14 mouse cellular contexts compared by ENCODE assay signal in the genomic region with DNA sequence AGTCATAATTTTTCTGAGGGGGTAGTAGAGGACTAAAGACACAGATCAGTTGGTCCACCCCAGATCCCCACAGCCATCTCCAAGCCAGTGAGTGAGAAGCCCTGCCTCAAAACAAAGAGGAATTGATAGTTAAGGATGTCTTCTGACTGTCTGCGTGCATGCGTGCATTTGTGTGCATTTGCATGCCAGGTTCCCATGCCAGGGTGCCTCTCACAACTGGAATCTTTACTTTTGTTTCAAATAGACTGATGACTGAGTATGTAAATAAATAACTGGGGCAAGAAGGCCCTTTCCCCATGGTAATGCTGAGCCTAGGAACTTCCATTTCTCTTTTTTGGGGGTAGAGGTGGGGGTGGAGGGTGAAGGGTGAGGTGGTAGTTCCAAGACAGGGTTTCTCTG. TPM values are rescaled to one million over a fixed set of nuclear protein-coding genes. Genes with fewer than 3 reads are reported as not detected.
DNase-seq lines count a peak whose midpoint lies in the region; ATAC-seq lines count a peak whose summit lies in the region.
"Had no signal": no experiment of that assay in that cellular context is flagged by ENCODE, and none has a peak within 500 bp of the region (broad histone marks: within the 10 kb centered on the region; RNA-seq: fewer than 3 reads in every experiment).

No protein-coding gene starts in this region.

- H3K9ac ChIP-seq in kidney, embryonic 15.5 days, result no peak overlapping the region
- H3K9ac ChIP-seq in neural tube, embryonic 13.5 days, result no peak overlapping the region
- H3K9ac ChIP-seq in embryonic facial prominence, embryonic 14.5 days (ENCODE audit: low read depth, low read length), result no peak overlapping the region
- H3K9ac ChIP-seq in stomach, embryonic 16.5 days (ENCODE audit: low read length), result peak overlapping the region; percentile 31; the same call in 1 of the 2 replicates
- no peak overlapping the region; the same call in 1 of the 2 replicates for H3K9ac ChIP-seq in forebrain, embryonic 12.5 days
- H3K9ac ChIP-seq: heart, embryonic 12.5 days; neural tube, embryonic 12.5 days had no signal

- DNase-seq in kidney, adult 11 months, result no peak
- no peak for DNase-seq in neural tube, embryonic 10.5 days (ENCODE audit: extremely low spot score, low spot score)
- DNase-seq in embryonic facial prominence, embryonic 14.5 days (ENCODE audit: low spot score), result no peak
- DNase-seq: cerebellum, adult 9-11 months; gastrocnemius, postnatal 36 days; kidney, adult 2 months; layer of hippocampus, postnatal 36 days; left cerebral cortex, postnatal 4 days had no signal

- no peaks in the 10 kb centered on the region for H3K9me3 ChIP-seq in kidney, embryonic 15.5 days (replicated peaks)
- H3K9me3 ChIP-seq in neural tube, embryonic 13.5 days, result no peaks in the 10 kb centered on the region
- H3K9me3 ChIP-seq in embryonic facial prominence, embryonic 14.5 days (ENCODE audit: control insufficient read depth, low read length), result no peaks in the 10 kb centered on the region
- H3K9me3 ChIP-seq in stomach, embryonic 16.5 days (replicated peaks; ENCODE audit: control insufficient read depth, low read length), result no peaks in the 10 kb centered on the region
- H3K9me3 ChIP-seq in forebrain, embryonic 12.5 days, result no peaks in the 10 kb centered on the region
- H3K9me3 ChIP-seq: heart, embryonic 12.5 days; neural tube, embryonic 12.5 days had no signal

- no peak overlapping the region for H3K4me2 ChIP-seq in kidney, embryonic 15.5 days
- no peak overlapping the region for H3K4me2 ChIP-seq in neural tube, embryonic 13.5 days
- no peak overlapping the region for H3K4me2 ChIP-seq in embryonic facial prominence, embryonic 14.5 days (ENCODE audit: low read depth, low read length)
- no peak overlapping the region for H3K4me2 ChIP-seq in stomach, embryonic 16.5 days (ENCODE audit: low read depth, low read length)
- no peak overlapping the region for H3K4me2 ChIP-seq in forebrain, embryonic 12.5 days
- H3K4me2 ChIP-seq: heart, embryonic 12.5 days; neural tube, embryonic 12.5 days had no signal

- no peak overlapping the region for H3K4me3 ChIP-seq in kidney, embryonic 15.5 days (replicated peaks)
- H3K4me3 ChIP-seq in neural tube, embryonic 13.5 days, result no peak overlapping the region
- H3K4me3 ChIP-seq in embryonic facial prominence, embryonic 14.5 days (ENCODE audit: low read depth, low read length), result no peak overlapping the region
- H3K4me3 ChIP-seq in stomach, embryonic 16.5 days (replicated peaks; ENCODE audit: low read length), result no peak overlapping the region
- no peak overlapping the region for H3K4me3 ChIP-seq in forebrain, embryonic 12.5 days (replicated peaks)
- H3K4me3 ChIP-seq: heart, embryonic 12.5 days; neural tube, embryonic 12.5 days had no signal

- H3K36me3 ChIP-seq in kidney, embryonic 15.5 days, result peaks cover 24% of the 10 kb centered on the region
- no peaks in the 10 kb centered on the region for H3K36me3 ChIP-seq in neural tube, embryonic 13.5 days
- H3K36me3 ChIP-seq in embryonic facial prominence, embryonic 14.5 days (ENCODE audit: control insufficient read depth, insufficient read depth, low read length), result peaks cover 10% of the 10 kb centered on the region; the same call in 1 of the 2 replicates
- H3K36me3 ChIP-seq in stomach, embryonic 16.5 days (ENCODE audit: control insufficient read depth, insufficient read depth, low read length), result 0 out of 2 replicates have a peak, but pooled peaks cover 6% of the 10 kb centered on the region
- peaks cover 14% of the 10 kb centered on the region for H3K36me3 ChIP-seq in forebrain, embryonic 12.5 days (replicated peaks)

- WGBS in kidney, embryonic 15.5 days, result 87% methylated on average over 2 of the region's 2 CpGs
- WGBS in neural tube, embryonic 13.5 days, result 86% methylated on average over 2 of the region's 2 CpGs
- 77% methylated on average over 2 of the region's 2 CpGs for WGBS in embryonic facial prominence, embryonic 14.5 days
- WGBS in stomach, embryonic 16.5 days, result 90% methylated on average over 2 of the region's 2 CpGs
- 90% methylated on average over 2 of the region's 2 CpGs for WGBS in forebrain, embryonic 12.5 days

- H3K27ac ChIP-seq in kidney, embryonic 15.5 days, result peak overlapping the region; percentile 59
- peak overlapping the region; percentile 67 for H3K27ac ChIP-seq in neural tube, embryonic 13.5 days (replicated peaks)
- peak overlapping the region; percentile 44; the same call in 1 of the 2 replicates for H3K27ac ChIP-seq in embryonic facial prominence, embryonic 14.5 days (replicated peaks; ENCODE audit: low read depth, low read length)
- H3K27ac ChIP-seq in stomach, embryonic 16.5 days (ENCODE audit: low read length), result peak overlapping the region; percentile 63; the same call in 1 of the 2 replicates
- H3K27ac ChIP-seq in forebrain, embryonic 12.5 days, result no peak overlapping the region
- H3K27ac ChIP-seq: neural tube, embryonic 12.5 days had no signal

- H3K4me1 ChIP-seq in kidney, embryonic 15.5 days, result peaks cover 77% of the 10 kb centered on the region
- H3K4me1 ChIP-seq in neural tube, embryonic 13.5 days (replicated peaks), result peaks cover 100% of the 10 kb centered on the region
- H3K4me1 ChIP-seq in embryonic facial prominence, embryonic 14.5 days (ENCODE audit: control insufficient read depth, insufficient read depth, low read length), result peaks cover 46% of the 10 kb centered on the region
- H3K4me1 ChIP-seq in stomach, embryonic 16.5 days (ENCODE audit: control insufficient read depth, insufficient read depth, low read length), result peaks cover 72% of the 10 kb centered on the region
- peaks cover 92% of the 10 kb centered on the region for H3K4me1 ChIP-seq in forebrain, embryonic 12.5 days

- H3K27me3 ChIP-seq in kidney, embryonic 15.5 days, result no peaks in the 10 kb centered on the region
- H3K27me3 ChIP-seq in neural tube, embryonic 13.5 days, result no peaks in the 10 kb centered on the region
- H3K27me3 ChIP-seq in embryonic facial prominence, embryonic 14.5 days (replicated peaks; ENCODE audit: control insufficient read depth, insufficient read depth, low read length), result no peaks in the 10 kb centered on the region
- no peaks in the 10 kb centered on the region for H3K27me3 ChIP-seq in stomach, embryonic 16.5 days (ENCODE audit: control insufficient read depth, insufficient read depth, low read length)
- H3K27me3 ChIP-seq in forebrain, embryonic 12.5 days, result no peaks in the 10 kb centered on the region
- H3K27me3 ChIP-seq: heart, embryonic 12.5 days; neural tube, embryonic 12.5 days had no signal

- no peak for ATAC-seq in kidney, embryonic 15.5 days (replicated peaks; ENCODE audit: low FRiP score)
- ATAC-seq in neural tube, embryonic 13.5 days (ENCODE audit: low read depth), result no peak
- no peak for ATAC-seq in embryonic facial prominence, embryonic 14.5 days (ENCODE audit: low read depth)
- no peak for ATAC-seq in stomach, embryonic 16.5 days (ENCODE audit: insufficient read depth, low FRiP score)
- no peak for ATAC-seq in forebrain, embryonic 12.5 days (ENCODE audit: low FRiP score)

RNA-seq across cellular contexts. Expression of a gene that starts 41.8 kb away (rescaled TPM):
- polyA plus RNA-seq in kidney, embryonic 15.5 days (2015; fragmentation: Nextera tagmentation; extraction: Ambion mirVana), result 51.0 and 51.4 TPM in 2 replicates
- polyA plus RNA-seq in neural tube, embryonic 13.5 days (2015; fragmentation: Nextera tagmentation; extraction: Ambion mirVana), result 79.0 and 79.2 TPM in 2 replicates
- 32.4 and 37.3 TPM in 2 replicates for polyA plus RNA-seq in embryonic facial prominence, embryonic 14.5 days (2014; fragmentation: Nextera tagmentation; extraction: Ambion mirVana)
- 34.5 and 44.2 TPM in 2 replicates for polyA plus RNA-seq in stomach, embryonic 16.5 days (2015; fragmentation: Nextera tagmentation; extraction: Ambion mirVana)
- polyA plus RNA-seq in forebrain, embryonic 12.5 days (2016; fragmentation: Nextera tagmentation; extraction: Ambion mirVana), result 62.7 and 74.3 TPM in 2 replicates
